8 mouse cellular contexts compared by ENCODE assay signal in the genomic region with DNA sequence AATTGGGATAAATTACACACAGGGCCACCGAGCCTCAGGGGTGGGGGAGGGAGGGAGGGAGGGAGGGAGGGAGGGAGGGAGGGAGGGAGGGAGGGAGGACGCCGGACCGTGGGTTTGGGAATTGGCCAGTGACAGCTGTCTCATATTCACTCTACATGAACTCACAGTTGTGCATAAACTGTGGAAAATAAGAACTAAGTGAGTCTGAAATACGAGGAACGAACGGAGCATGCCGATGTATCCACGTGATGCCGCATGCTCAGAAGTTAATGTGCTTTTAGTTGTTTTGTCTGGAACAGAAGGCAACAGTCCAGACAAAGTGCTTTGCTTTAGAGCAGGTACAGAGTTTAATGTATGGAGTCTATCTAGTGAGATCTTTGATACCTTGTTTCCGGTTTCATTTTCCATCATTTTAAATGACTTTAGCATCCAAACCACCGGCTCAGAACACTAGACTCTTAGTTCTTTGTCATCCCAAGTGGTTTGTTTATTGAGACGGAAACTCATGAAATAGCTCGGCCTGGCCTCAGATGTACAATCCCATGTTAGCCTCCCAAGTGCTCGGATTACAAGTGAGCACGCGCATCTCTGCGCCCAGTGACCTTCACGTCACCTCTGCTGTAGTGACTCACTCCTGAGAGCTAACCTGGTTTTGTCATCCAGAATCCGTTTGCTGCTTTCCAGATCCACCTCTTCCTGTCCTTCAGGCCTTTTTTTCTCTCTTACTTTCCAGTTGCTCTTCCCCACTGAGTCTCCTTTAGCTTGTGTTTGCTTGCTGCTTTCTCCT. TPM values are rescaled to one million over a fixed set of nuclear protein-coding genes. Genes with fewer than 3 reads are reported as not detected.
A peak's percentile ranks its signal among the peaks of the same experiment; 100 is the strongest.
DNase-seq lines count a peak whose midpoint lies in the region; ATAC-seq and TF ChIP-seq lines count a peak whose summit lies in the region.

No protein-coding gene starts in this region.

- H3K9ac ChIP-seq in stomach, embryonic 16.5 days (ENCODE audit: low read length): no peak overlapping the region
- no peak overlapping the region for H3K9ac ChIP-seq in liver, postnatal 0 days (replicated peaks)

- no peaks in the 10 kb centered on the region for H3K9me3 ChIP-seq in stomach, embryonic 16.5 days (replicated peaks; ENCODE audit: control insufficient read depth, low read length)
- no peaks in the 10 kb centered on the region for H3K9me3 ChIP-seq in liver, postnatal 0 days (ENCODE audit: low read length)

- no peak for TF ChIP-seq CTCF in liver, postnatal 0 days (IDR thresholded peaks at IDR 0.05; ENCODE audit: low read depth)

- H3K27ac ChIP-seq in stomach, embryonic 16.5 days (ENCODE audit: low read length): peak overlapping the region; percentile 22; the same call in 1 of the 2 replicates
- no peak overlapping the region for H3K27ac ChIP-seq in liver, postnatal 0 days (ENCODE audit: low read depth)

- DNase-seq in adrenal gland, adult (ENCODE audit: inconsistent age in 2 of 2, low spot score in 1 of 2): peak; percentile 43 to 70
- DNase-seq in adrenal gland, postnatal 4 days (ENCODE audit: low spot score in 2 of 2): no peak
- DNase-seq in urinary bladder, postnatal 36 days (ENCODE audit: low spot score in 2 of 2): peak; percentile 23 to 45
- DNase-seq in urinary bladder, adult 2 months (ENCODE audit: low spot score): no peak
- peak; percentile 32 for DNase-seq in heart, postnatal 4 days
- DNase-seq in cerebellum, adult 8-10 months: no peak
- no peak for DNase-seq in liver, postnatal 0 days

- no peaks in the 10 kb centered on the region for H3K27me3 ChIP-seq in stomach, embryonic 16.5 days (ENCODE audit: control insufficient read depth, insufficient read depth, low read length)
- no peaks in the 10 kb centered on the region for H3K27me3 ChIP-seq in liver, postnatal 0 days (ENCODE audit: insufficient read depth, low read length)

- peak overlapping the region; percentile 35; the same call in 1 of the 2 replicates for H3K4me2 ChIP-seq in stomach, embryonic 16.5 days (ENCODE audit: low read depth, low read length)
- H3K4me2 ChIP-seq in liver, postnatal 0 days (ENCODE audit: low read depth, low read length): no peak overlapping the region

- 37% methylated on average over 19 of the region's 20 CpGs for WGBS in stomach, embryonic 16.5 days
- WGBS in liver, postnatal 0 days (ENCODE audit: insufficient replicate concordance): 73% methylated on average over 20 of the region's 20 CpGs

- TF ChIP-seq EP300 in liver, postnatal 0 days (IDR thresholded peaks at IDR 0.05; ENCODE audit: low read depth): no peak

- peaks cover 11% of the 10 kb centered on the region; the same call in 1 of the 2 replicates for H3K36me3 ChIP-seq in stomach, embryonic 16.5 days (ENCODE audit: control insufficient read depth, insufficient read depth, low read length)
- peaks cover 5% of the 10 kb centered on the region; the same call in 1 of the 2 replicates for H3K36me3 ChIP-seq in liver, postnatal 0 days (replicated peaks; ENCODE audit: insufficient read depth, low read length)

- ATAC-seq in stomach, embryonic 16.5 days (ENCODE audit: insufficient read depth, low FRiP score): peak; percentile 74
- ATAC-seq in liver, postnatal 0 days: no peak

- H3K4me3 ChIP-seq in stomach, embryonic 16.5 days (replicated peaks; ENCODE audit: low read length): peak overlapping the region; percentile 13; the same call in 1 of the 2 replicates
- no peak overlapping the region for H3K4me3 ChIP-seq in liver, postnatal 0 days (ENCODE audit: low read depth, low read length)

- H3K4me1 ChIP-seq in stomach, embryonic 16.5 days (ENCODE audit: control insufficient read depth, insufficient read depth, low read length): peaks cover 4% of the 10 kb centered on the region
- no peaks in the 10 kb centered on the region for H3K4me1 ChIP-seq in liver, postnatal 0 days (ENCODE audit: insufficient read depth)

RNA-seq across cellular contexts. Expression of gene Syde2, which starts 22.4 kb away (rescaled TPM):
- 10 to 100 TPM in 1 of 2 experiments, 1 to 10 TPM in 1; 9.2 to 10.1 TPM for total RNA-seq in adrenal gland, postnatal 4 days (2021)
- polyA plus RNA-seq in urinary bladder, adult 2 months (2012; rRNA removed): 9.9 and 10.9 TPM in 2 replicates
- total RNA-seq in heart, postnatal 4 days (2021): 10 to 100 TPM; 33.2 to 35.2 TPM
- polyA plus RNA-seq in stomach, embryonic 16.5 days (2015; fragmentation: Nextera tagmentation; extraction: Ambion mirVana): 1.6 and 1.9 TPM in 2 replicates
- 0.47 and 0.70 TPM in 2 replicates for polyA plus RNA-seq in liver, postnatal 0 days (2015; fragmentation: Nextera tagmentation; extraction: Ambion mirVana)

Comparison
In these comparisons a context has a peak if more than half of its experiments do, and no peak if none do; other contexts are left out.
1. DNase-seq: peak in adrenal gland, adult (2 of 2), urinary bladder, postnatal 36 days (2 of 2) and heart, postnatal 4 days (single experiment); none in adrenal gland, postnatal 4 days (0 of 2), urinary bladder, adult 2 months (single experiment), cerebellum, adult 8-10 months (single experiment) and liver, postnatal 0 days (single experiment).